Mouse (Mus musculus) forebrain, postnatal 0 days (tissue): ENCODE results near the gene March6. TPM values are rescaled to one million over a fixed set of nuclear protein-coding genes. Genes with fewer than 3 reads are reported as not detected.

Experiments used
- ATAC-seq: fragments of 200-750 bp; cut with Nextera tagmentation; 2 replicates; pipeline ENCODE4 v1.8.0; 2017; ENCODE audit warnings: mild to moderate bottlenecking, moderate library complexity
- DNase-seq: peaks from one replicate; pipeline ENCODE4 v3.0.0-alpha.2; 2015
- H3K27ac ChIP-seq: fragments of 300-500 bp; sonication (generic); 2 replicates; pipeline ENCODE4 v1.5.1; 2014; ENCODE audit warnings: low read depth, mild to moderate bottlenecking, antibody characterized with exemption, low read length, moderate library complexity, mixed read lengths
- H3K27me3 ChIP-seq: fragments of 300-500 bp; sonication (generic); 2 replicates; pipeline ENCODE4 v1.6.1; 2014; ENCODE audit warnings: mild to moderate bottlenecking, low read length, mixed read lengths; ENCODE audit not compliant: insufficient read depth
- H3K36me3 ChIP-seq: fragments of 300-500 bp; sonication (generic); 2 replicates; pipeline ENCODE4 v1.6.1; 2014; ENCODE audit warnings: mild to moderate bottlenecking, moderate library complexity; ENCODE audit not compliant: insufficient read depth
- H3K4me1 ChIP-seq: fragments of 300-500 bp; sonication (generic); 2 replicates; pipeline ENCODE4 v1.6.1; 2014; ENCODE audit warnings: antibody characterized with exemption; ENCODE audit not compliant: insufficient read depth
- H3K4me2 ChIP-seq: fragments of 300-500 bp; sonication (generic); 2 replicates; pipeline ENCODE4 v1.6.1; 2014; ENCODE audit warnings: low read depth, mild to moderate bottlenecking, moderate library complexity
- H3K4me3 ChIP-seq: fragments of 300-500 bp; sonication (generic); 2 replicates; pipeline ENCODE4 v1.5.1; 2014; ENCODE audit warnings: low read depth, low read length, mixed read lengths
- H3K9ac ChIP-seq: fragments of 300-500 bp; sonication (generic); 2 replicates; pipeline ENCODE4 v1.6.1; 2014; ENCODE audit warnings: mild to moderate bottlenecking
- H3K9me3 ChIP-seq: fragments of 300-500 bp; sonication (generic); 2 replicates; pipeline ENCODE4 v1.6.1; 2016; ENCODE audit warnings: low read length
- CTCF ChIP-seq: sonication (generic); IDR thresholded peaks from 2 replicates; pipeline ENCODE4 v1.5.1; 2016; ENCODE audit warnings: antibody characterized with exemption, control low read depth, low read depth
- WGBS: fragments of 180-500 bp; shearing (Covaris S2); extraction: QIAGEN DNeasy Blood & Tissue Kit; methylation state at CpG from one replicate; pipeline ENCODE4 v1.1.7; 2014; 5-methylcytosine and 5-hydroxymethylcytosine counted together
- polyA plus RNA-seq: library from polyadenylated mRNA; unstranded; fragments of >200 nt; fragmentation: Nextera tagmentation; extraction: Ambion mirVana; gene quantifications from 2 replicates; pipeline ENCODE4 v1.2.1, GENCODE M21; 2015
- total RNA-seq: library from RNA; depleted of rRNA; stranded (reverse); fragments of >200 nt; gene quantifications from 2 replicates; pipeline ENCODE4 v1.2.3, GENCODE M21; 2014

March6 gene
- total and polyA plus RNA-seq, 2 experiments from 2014 or later: 60.2 to 209 TPM

- WGBS: 59% methylated on average over 7 of the region's 7 CpGs
- no peak for DNase-seq
- no peak overlapping the region for H3K4me2 ChIP-seq
- H3K9me3 ChIP-seq: no peaks in the 10 kb centered on the region
- no peak for TF ChIP-seq CTCF
- ATAC-seq: peak; percentile 34; the same call in 1 of the 2 replicates
- no peak overlapping the region for H3K4me3 ChIP-seq
- peaks cover 3% of the 10 kb centered on the region; the same call in 1 of the 2 replicates for H3K36me3 ChIP-seq
- H3K9ac ChIP-seq: no peak overlapping the region
- H3K27ac ChIP-seq: no peak overlapping the region
- H3K4me1 ChIP-seq: no peaks in the 10 kb centered on the region; the same call in 1 of the 2 replicates
- no peaks in the 10 kb centered on the region for H3K27me3 ChIP-seq
These were observed 20.1 kb downstream of the March6 start for GRCm38 (mm10) chr15:31510477-31511405.

GRCm38 (mm10) chr15:31505082-31505481, 25.8 kb downstream of the March6 start:
- WGBS: 83% methylated on average over 2 of the region's 2 CpGs
- Histone ChIP-seq H3K36me3 (peaks cover 16% of the 10 kb centered on the region), H3K9me3 (no peaks in the 10 kb centered on the region), H3K27me3 (no peaks in the 10 kb centered on the region), H3K4me1 (no peaks in the 10 kb centered on the region), H3K27ac (no peak overlapping the region), H3K4me3 (no peak overlapping the region), H3K4me2 (no peak overlapping the region), H3K9ac (no peak overlapping the region)
- TF ChIP-seq CTCF: no peak
- no peak for DNase-seq
- no peak for ATAC-seq

GRCm38 (mm10) chr15:31503447-31503846, 27.4 kb downstream of the March6 start:
- no peaks in the 10 kb centered on the region for H3K4me1 ChIP-seq
- no peaks in the 10 kb centered on the region for H3K9me3 ChIP-seq
- peaks cover 21% of the 10 kb centered on the region for H3K36me3 ChIP-seq
- H3K27ac ChIP-seq: no peak overlapping the region
- no peak overlapping the region for H3K9ac ChIP-seq
- TF ChIP-seq CTCF: no peak
- WGBS: 78% methylated on average over 3 of the region's 3 CpGs
- ATAC-seq: no peak
- DNase-seq: no peak
- no peaks in the 10 kb centered on the region for H3K27me3 ChIP-seq
- no peak overlapping the region for H3K4me3 ChIP-seq
- H3K4me2 ChIP-seq: no peak overlapping the region

- ATAC-seq (no peak), DNase-seq (no peak)
- Histone ChIP-seq H3K4me3 (no peak overlapping the region), H3K4me2 (no peak overlapping the region), H3K27me3 (no peaks in the 10 kb centered on the region), H3K9me3 (no peaks in the 10 kb centered on the region), H3K27ac (no peak overlapping the region), H3K4me1 (no peaks in the 10 kb centered on the region), H3K9ac (no peak overlapping the region), H3K36me3 (peaks cover 25% of the 10 kb centered on the region)
- WGBS: 90% methylated on average over 4 of the region's 4 CpGs
- no peak for TF ChIP-seq CTCF
These were observed 27.9 kb downstream of the March6 start for GRCm38 (mm10) chr15:31502996-31503395.

- Histone ChIP-seq H3K4me3 (no peak overlapping the region), H3K27ac (no peak overlapping the region), H3K36me3 (peaks cover 32% of the 10 kb centered on the region), H3K9me3 (no peaks in the 10 kb centered on the region), H3K9ac (no peak overlapping the region), H3K4me1 (no peaks in the 10 kb centered on the region), H3K27me3 (no peaks in the 10 kb centered on the region), H3K4me2 (no peak overlapping the region)
- DNase-seq: no peak
- no peak for ATAC-seq
- WGBS: 48% methylated on average over 1 of the region's 1 CpGs
- no peak for TF ChIP-seq CTCF
These were observed 28.5 kb downstream of the March6 start for GRCm38 (mm10) chr15:31502313-31502712.

- Histone ChIP-seq H3K4me2 (no peak overlapping the region), H3K9ac (no peak overlapping the region), H3K4me3 (no peak overlapping the region), H3K27ac (no peak overlapping the region), H3K27me3 (no peaks in the 10 kb centered on the region), H3K4me1 (no peaks in the 10 kb centered on the region), H3K36me3 (peaks cover 55% of the 10 kb centered on the region), H3K9me3 (no peaks in the 10 kb centered on the region)
- ATAC-seq: no peak
- 86% methylated on average over 9 of the region's 9 CpGs for WGBS
- no peak for TF ChIP-seq CTCF
- no peak for DNase-seq
These were observed 36.0 kb downstream of the March6 start for GRCm38 (mm10) chr15:31494803-31495202.

GRCm38 (mm10) chr15:31494310-31494709, 36.5 kb downstream of the March6 start:
- H3K27me3 ChIP-seq: no peaks in the 10 kb centered on the region
- no peak for ATAC-seq
- H3K9me3 ChIP-seq: no peaks in the 10 kb centered on the region
- no peak for TF ChIP-seq CTCF
- H3K4me3 ChIP-seq: no peak overlapping the region
- H3K4me2 ChIP-seq: no peak overlapping the region
- H3K4me1 ChIP-seq: no peaks in the 10 kb centered on the region
- H3K36me3 ChIP-seq: peaks cover 57% of the 10 kb centered on the region
- WGBS: 77% methylated on average over 3 of the region's 3 CpGs
- no peak overlapping the region for H3K27ac ChIP-seq
- H3K9ac ChIP-seq: no peak overlapping the region
- DNase-seq: no peak
